Mouse (Mus musculus) T-helper 1 cell (primary cell): Measurements from ENCODE around the gene Olfr1505.

Experiments used
- in situ Hi-C: fragments of 300-600 bp; cut with MboI, MseI; formaldehyde crosslinking; loops from one replicate; pipeline ENCODE4 v1.15.1; 2025; ENCODE audit warnings: high pct_unique_total_duplicates

Olfr1505 gene

DNA sequence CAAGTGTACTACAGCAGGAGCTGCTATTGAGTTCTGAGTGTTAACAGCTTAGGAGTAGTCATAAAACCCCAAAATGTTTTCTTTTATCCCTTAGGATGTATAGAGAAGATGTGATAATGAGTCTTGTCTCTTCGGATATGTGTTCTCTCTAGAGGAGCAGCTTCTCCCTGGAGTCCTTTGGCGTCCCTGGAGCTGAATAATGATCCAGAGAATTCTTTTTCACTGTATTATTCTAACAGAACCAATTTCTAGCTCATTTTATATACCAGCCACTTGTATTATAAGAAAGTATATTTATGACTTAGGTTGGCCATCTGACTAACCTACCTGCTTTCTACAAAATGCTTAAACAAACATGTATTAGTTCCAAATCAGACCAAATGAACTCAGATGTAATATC, at the start of gene Olfr1505:
Olfr1505 (plus strand) TSS at position 301 of the 400 bp plus-strand sequence.
- in situ Hi-C loops: no loop called here

DNA sequence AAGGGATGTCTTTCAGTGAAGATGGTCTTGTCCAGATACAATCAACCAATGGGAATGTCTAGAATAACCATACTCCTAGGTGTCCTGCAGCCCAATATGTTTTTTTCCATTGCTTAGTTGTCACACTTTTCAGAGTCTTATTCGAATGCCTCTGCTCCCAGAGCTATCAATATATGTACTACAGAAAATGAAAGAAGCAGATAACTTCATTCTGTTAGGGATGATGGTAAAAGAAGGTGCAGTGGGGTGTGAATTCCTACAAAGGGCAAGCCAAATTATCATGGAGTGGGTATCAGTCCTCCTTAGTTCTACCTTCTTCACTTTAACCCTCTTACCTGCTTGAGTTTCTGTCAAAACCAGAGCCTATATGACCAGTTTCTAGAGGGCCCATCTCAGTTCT, 15.5 kb upstream of the Olfr1505 start, which contains the start of gene Olfr1504:
Olfr1504 (minus strand) TSS at position 101 of the 400 bp plus-strand sequence.
- in situ Hi-C loops: no loop called here
